8 mouse cellular contexts compared by ENCODE assay signal in the genomic region with DNA sequence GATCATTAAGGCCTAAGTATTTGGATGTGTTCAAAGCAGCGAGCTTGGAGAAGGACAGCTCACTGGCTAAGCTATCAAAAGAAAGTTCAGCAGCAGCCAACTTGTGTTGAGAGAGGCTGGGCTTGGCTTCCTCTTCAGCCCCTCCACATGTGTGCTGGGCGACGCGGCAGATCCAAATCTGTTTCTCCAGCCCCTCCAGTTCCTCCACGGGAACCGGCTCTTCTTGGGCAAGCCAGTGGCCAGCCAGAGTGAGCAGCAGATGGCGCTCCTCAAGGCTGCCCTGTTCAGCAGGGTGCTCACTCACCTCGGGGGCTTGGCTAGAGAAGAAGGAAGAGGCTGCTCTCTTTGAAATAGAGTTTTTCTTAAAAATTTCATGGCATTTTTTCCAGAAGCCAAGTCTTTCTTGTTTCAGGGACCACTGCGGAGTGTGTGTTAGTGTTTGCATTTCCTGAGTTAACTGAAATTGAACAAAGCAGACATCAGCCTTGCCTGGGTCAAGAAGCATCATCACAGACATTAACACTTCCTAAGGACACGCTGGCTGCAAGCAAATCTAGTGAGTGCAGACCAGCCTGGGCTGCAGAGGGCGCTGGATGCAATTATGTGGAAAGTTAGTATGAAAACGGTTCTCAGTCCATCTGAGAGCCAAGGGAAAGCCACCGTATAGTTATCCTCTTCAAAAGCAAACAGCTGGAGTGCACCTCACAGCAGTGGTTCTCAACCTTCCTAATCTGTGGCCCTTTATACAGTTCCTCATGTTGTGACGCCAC. TPM values are rescaled to one million over a fixed set of nuclear protein-coding genes. Genes with fewer than 3 reads are reported as not detected.
DNase-seq lines count a peak whose midpoint lies in the region; ATAC-seq and TF ChIP-seq lines count a peak whose summit lies in the region.

No protein-coding gene starts in this region.

- no peak for TF ChIP-seq POLR2A in kidney, adult 2 months (IDR thresholded peaks at IDR 0.05; ENCODE audit: low read depth, low read length)
- TF ChIP-seq POLR2A in thymus, adult 2 months (IDR thresholded peaks at IDR 0.05; ENCODE audit: control insufficient read depth, extremely low read depth, insufficient read depth, low read length, poor library complexity): no peak

- DNase-seq in CD4-positive, CD25-positive, alpha-beta regulatory T cell, adult 2 months (ENCODE audit: low read depth, low spot score): peak; percentile 21
- no peak for DNase-seq in kidney, adult 2 months
- DNase-seq in kidney, adult 18-20 months: no peak
- peak; percentile 17 for DNase-seq in thymus, adult 2 months
- no peak for DNase-seq in thymus, adult 18-20 months
- peak; percentile 47 to 70 for DNase-seq in lung, postnatal 4 days
- DNase-seq in layer of hippocampus, postnatal 25 days (ENCODE audit: extremely low spot score in 1 of 2, low spot score in 1 of 2): no peak

- no peak overlapping the region for H3K27ac ChIP-seq in kidney, adult 2 months (ENCODE audit: insufficient read depth, low read depth, low read length)
- no peak overlapping the region for H3K27ac ChIP-seq in thymus, adult 2 months (ENCODE audit: control insufficient read depth, insufficient read depth, low read length)

- H3K27me3 ChIP-seq in kidney, adult 2 months (replicated peaks; ENCODE audit: control insufficient read depth, insufficient read depth, low read length): no peaks in the 10 kb centered on the region
- H3K27me3 ChIP-seq in thymus, adult 2 months (ENCODE audit: control insufficient read depth, insufficient read depth, low read length): no peaks in the 10 kb centered on the region

- H3K4me3 ChIP-seq in kidney, adult 2 months (ENCODE audit: insufficient read depth, low read depth, low read length): no peak overlapping the region
- H3K4me3 ChIP-seq in thymus, adult 2 months (ENCODE audit: control insufficient read depth, insufficient read depth, low read length): no peak overlapping the region

- TF ChIP-seq CTCF in kidney, adult 2 months (conservative IDR thresholded peaks at IDR 0.05; ENCODE audit: insufficient read depth, insufficient read length, low read depth, low read length): peak; percentile 24; the same call in 1 of the 2 replicates
- no peak for TF ChIP-seq CTCF in thymus, adult 2 months (IDR thresholded peaks at IDR 0.05; ENCODE audit: borderline replicate concordance, control insufficient read depth, extremely low read depth, insufficient read depth, low read length, poor library complexity)

- peaks cover 2% of the 10 kb centered on the region; the same call in 1 of the 2 replicates for H3K4me1 ChIP-seq in kidney, adult 2 months (ENCODE audit: control insufficient read depth, insufficient read depth, low read length)
- no peaks in the 10 kb centered on the region for H3K4me1 ChIP-seq in thymus, adult 2 months (replicated peaks; ENCODE audit: control insufficient read depth, insufficient read depth, low read length)

- H3K36me3 ChIP-seq in kidney, adult 2 months (ENCODE audit: control insufficient read depth, insufficient read depth, low read length): no peaks in the 10 kb centered on the region; the same call in 1 of the 2 replicates
- H3K36me3 ChIP-seq in thymus, adult 2 months (ENCODE audit: control insufficient read depth, insufficient read depth, low read length): peaks cover 20% of the 10 kb centered on the region

- 60% methylated on average over 14 of the region's 14 CpGs for WGBS in kidney, adult 2 months
- WGBS in thymus, adult 2 months: 84% methylated on average over 14 of the region's 14 CpGs

- no peak for ATAC-seq in CD4-positive, CD25-positive, alpha-beta regulatory T cell, adult 4 months

RNA-seq across cellular contexts. Expression of a gene that starts 37.0 kb away (rescaled TPM):
- polyA plus RNA-seq in CD4-positive, CD25-positive, alpha-beta regulatory T cell, adult 4 months (2017; shearing (Covaris generic)): 1 to 10 TPM; 3.1 to 3.7 TPM
- 3.2 and 3.3 TPM in 2 replicates for polyA plus RNA-seq in kidney, adult 2 months (2012; rRNA removed)
- 5.3 and 9.3 TPM in 2 replicates for polyA plus RNA-seq in thymus, adult 2 months (2012; rRNA removed)
- 10 to 100 TPM; 19.1 to 19.8 TPM for total RNA-seq in layer of hippocampus, postnatal 25 days (2021)

RNA-seq across cellular contexts. Expression of a gene that starts 52.8 kb away (rescaled TPM):
- 1 to 10 TPM; 5.3 to 7.4 TPM for polyA plus RNA-seq in CD4-positive, CD25-positive, alpha-beta regulatory T cell, adult 4 months (2017; shearing (Covaris generic))
- 6.6 and 7.4 TPM in 2 replicates for polyA plus RNA-seq in kidney, adult 2 months (2012; rRNA removed)
- polyA plus RNA-seq in thymus, adult 2 months (2012; rRNA removed): 14.0 and 14.9 TPM in 2 replicates
- total RNA-seq in layer of hippocampus, postnatal 25 days (2021): 10 to 100 TPM; 15.4 to 17.1 TPM

Comparison
In these comparisons a context has a peak if more than half of its experiments do, and no peak if none do; other contexts are left out.
1. DNase-seq: peak in CD4-positive, CD25-positive, alpha-beta regulatory T cell, adult 2 months (single experiment), thymus, adult 2 months (single experiment) and lung, postnatal 4 days (2 of 2); none in kidney, adult 2 months (single experiment), kidney, adult 18-20 months (single experiment), thymus, adult 18-20 months (0 of 2) and layer of hippocampus, postnatal 25 days (0 of 2).